Mouse (Mus musculus): ENCODE measurements around the gene Zcrb1.
A peak's percentile ranks its signal among the peaks of the same experiment; 100 is the strongest.
"Not testable (repeated sequence)": the region's sequence is repeated elsewhere in the genome, so short reads cannot be mapped to it uniquely, and the experiment has no call there.

Zcrb1 gene

GRCm38 (mm10) chr15:93397826-93398698 lies at the start of gene Zcrb1, which contains the start of gene Pphln1:
Gene Zcrb1 (minus strand): TSS chr15:93398334.
Gene Pphln1 (plus strand): TSS chr15:93398350.
- DNase-seq (ENCODE audit: low read depth, low spot score), result peak; percentile 93

GRCm38 (mm10) chr15:93443676-93444075 lies 45.5 kb upstream of the Zcrb1 start:
- peak; percentile 23 for DNase-seq (ENCODE audit: low read depth, low spot score)

DNA sequence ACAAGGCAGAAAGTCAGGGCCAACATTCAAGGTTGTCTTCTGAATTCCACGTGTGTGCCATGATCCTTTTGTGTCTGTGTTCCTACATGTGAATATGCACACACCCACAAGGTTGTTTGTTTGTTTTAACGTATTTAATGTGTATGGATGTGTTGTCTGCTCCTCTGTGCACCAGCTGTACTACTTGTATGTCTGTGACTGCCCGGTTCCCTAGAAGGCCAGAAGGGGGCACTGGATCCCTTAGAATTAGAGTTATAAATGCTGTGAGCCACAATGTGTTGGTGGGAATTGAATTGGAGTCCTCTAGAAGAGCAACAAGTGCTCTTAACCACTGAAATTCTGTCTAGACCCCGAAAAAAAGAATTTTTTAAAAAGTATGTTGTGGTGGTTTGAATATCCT lies 44.1 kb upstream of the Zcrb1 start:
- peak; percentile 50 for DNase-seq (ENCODE audit: low read depth, low spot score)

DNA sequence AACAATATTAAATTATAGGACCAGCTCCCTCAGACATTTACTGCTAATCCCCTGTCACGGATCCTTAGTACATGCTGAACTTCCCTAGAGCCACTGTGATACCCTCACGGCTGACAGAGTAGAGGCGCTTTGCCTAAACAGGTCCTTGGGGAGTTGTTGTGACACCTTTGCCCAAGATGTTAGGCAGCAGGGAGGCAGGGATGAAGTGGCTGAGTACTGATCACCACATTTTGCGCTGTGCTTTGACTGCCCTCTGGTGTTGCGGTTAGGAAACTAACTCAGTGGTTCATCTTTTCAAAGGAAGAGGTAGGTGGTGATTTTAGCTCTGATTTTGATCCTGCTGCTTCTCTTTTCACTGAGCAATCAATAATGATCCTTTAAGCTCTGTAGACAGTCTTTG lies 40.5 kb upstream of the Zcrb1 start:
- DNase-seq (ENCODE audit: low read depth, low spot score), result peak; percentile 64

GRCm38 (mm10) chr15:93435998-93436397 lies 37.9 kb upstream of the Zcrb1 start:
- no peak for DNase-seq (ENCODE audit: low read depth, low spot score)

DNA sequence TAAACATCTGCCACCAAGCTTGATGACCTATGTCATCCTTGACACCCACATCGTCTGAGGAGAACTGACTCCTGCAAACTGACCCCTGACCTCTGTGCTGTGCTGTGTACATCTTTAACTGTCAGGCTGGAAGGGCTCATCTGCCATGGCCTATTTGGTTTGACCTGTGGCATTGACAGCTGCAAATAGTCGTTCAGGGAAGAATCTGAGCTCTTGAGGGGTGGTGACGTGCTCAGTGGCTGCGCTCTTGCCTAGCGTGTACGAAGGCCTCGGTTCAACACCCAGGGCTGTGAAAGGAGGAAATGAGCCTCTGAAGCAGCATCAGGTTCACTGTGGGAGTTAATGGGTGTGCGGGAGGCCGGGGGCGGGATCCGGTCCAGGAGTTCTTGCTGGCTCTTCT lies 35.7 kb upstream of the Zcrb1 start:
- peak; percentile 87 for DNase-seq (ENCODE audit: low read depth, low spot score)

DNA sequence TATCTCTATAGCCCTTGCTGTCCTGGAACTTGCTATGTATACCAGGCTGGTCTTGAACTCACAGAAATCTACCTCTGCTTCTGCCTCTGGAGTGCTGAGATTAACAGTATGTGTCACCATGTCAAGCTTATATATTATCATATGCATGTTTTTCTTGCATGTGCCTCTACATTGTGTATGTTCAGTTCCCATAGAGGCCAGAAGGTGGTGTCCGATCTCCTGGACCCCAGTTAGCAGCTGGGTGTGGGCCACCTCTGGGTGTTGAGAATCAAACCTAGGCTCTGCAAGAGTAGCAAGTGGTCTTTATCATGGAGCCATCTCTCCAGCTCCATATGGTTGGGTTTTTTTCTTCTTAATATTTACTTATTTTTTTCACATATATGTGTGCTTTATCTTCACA lies 24.4 kb upstream of the Zcrb1 start:
- peak; percentile 36 for DNase-seq (ENCODE audit: low read depth, low spot score)

DNA sequence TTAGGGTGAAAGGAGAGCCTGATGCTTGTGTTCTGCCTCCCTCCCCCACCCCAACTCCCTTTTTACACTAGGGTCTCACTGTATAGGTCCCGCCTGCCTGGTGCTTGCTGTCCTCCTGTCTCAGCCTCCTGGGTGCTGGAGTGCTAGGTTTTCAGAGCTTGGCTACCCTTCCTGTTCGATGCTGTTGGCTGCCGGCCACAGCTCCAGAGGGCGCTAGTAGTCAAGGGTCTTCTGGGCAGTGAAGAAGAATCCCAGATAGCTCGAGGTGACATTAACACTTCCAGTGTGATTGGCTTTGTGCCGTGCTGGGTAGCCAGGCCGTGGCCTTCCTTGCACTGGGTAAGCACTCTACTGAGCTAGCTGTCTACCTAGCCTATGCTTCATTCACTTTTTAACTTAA lies 22.5 kb upstream of the Zcrb1 start:
- peak; percentile 24 for DNase-seq (ENCODE audit: low read depth, low spot score)

GRCm38 (mm10) chr15:93416300-93416699 lies 18.2 kb upstream of the Zcrb1 start:
- no peak for DNase-seq (ENCODE audit: low read depth, low spot score)

GRCm38 (mm10) chr15:93414456-93414855 lies 16.3 kb upstream of the Zcrb1 start:
- DNase-seq (ENCODE audit: low read depth, low spot score), result no peak

GRCm38 (mm10) chr15:93412445-93412844 lies 14.3 kb upstream of the Zcrb1 start:
- no peak for DNase-seq (ENCODE audit: low read depth, low spot score)

GRCm38 (mm10) chr15:93406492-93406891 lies 8.4 kb upstream of the Zcrb1 start:
- no peak for DNase-seq (ENCODE audit: low read depth, low spot score)

DNA sequence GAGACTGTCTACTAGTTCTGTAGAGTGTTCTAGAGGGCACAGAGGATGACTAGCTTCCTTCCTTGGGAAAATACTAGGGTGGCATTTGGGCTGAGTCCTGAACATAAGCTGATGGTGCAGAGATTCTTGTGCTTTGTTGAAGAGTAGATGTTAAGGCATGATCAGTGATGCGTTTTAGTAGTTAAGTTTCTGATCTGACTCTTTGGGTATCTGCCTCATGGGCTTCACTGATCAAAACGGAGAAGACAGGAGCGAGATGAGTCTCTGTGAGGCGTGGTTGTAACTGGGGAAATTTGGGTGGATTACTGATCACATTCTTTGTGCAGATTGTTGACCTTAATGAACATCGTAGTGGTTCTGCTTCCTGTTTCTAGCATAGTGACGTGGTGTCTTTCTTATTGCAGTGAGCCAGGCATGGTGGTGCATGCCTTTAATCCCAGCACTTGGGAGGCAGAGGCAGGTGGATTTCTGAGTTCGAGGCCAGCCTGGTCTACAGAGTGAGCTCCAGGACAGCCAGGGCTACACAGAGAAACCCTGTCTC lies 7.4 kb upstream of the Zcrb1 start:
- peak; percentile 69 for DNase-seq (ENCODE audit: low read depth, low spot score)

DNA sequence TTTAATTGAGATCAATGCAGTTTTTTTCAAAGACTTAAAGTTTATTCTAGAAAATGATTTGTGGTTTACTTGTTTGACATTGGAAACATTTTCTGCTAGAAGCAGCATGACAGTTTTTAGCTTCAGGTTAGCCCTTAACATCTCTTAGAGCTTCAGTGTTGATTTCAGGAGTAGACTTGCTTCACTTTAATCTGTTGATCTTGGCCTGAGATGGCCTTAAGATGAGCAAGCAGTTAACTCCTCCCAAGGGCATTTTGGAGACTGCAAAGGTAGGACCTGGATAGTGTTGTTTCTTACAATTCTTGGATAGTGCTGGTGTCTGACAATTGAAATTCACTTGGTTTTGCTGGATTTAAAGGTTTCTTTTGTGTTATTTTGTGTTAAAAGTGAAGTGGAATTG lies 6.7 kb upstream of the Zcrb1 start:
- peak; percentile 22 for DNase-seq (ENCODE audit: low read depth, low spot score)

GRCm38 (mm10) chr15:93402730-93403129 lies 4.6 kb upstream of the Zcrb1 start:
- no peak for DNase-seq (ENCODE audit: low read depth, low spot score)

DNA sequence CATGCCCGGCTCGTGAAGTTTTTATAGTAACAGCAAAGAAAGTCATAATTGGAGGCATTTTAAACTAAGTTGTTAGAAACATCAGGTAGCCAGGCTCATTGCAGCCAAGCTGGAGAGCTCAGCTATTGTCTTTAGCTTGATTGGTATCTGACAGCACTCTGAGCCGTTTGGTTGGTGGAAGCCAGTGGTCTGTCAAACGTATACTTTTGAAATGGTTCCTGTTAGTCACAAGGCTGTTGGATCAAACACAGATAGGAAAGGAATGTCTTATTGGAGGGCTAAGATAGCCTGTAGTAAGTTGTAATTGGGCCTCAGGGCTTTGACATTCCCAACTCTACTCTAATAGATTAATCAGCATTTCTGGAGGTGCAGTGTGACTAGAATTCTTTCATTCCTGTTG lies 3.3 kb upstream of the Zcrb1 start:
- no peak for DNase-seq (ENCODE audit: low read depth, low spot score)

- peak; percentile 49 for DNase-seq (ENCODE audit: low read depth, low spot score)
Measured at GRCm38 (mm10) chr15:93398699-93399540, 786 bp upstream of the Zcrb1 start.

GRCm38 (mm10) chr15:93397269-93397668 lies 865 bp downstream of the Zcrb1 start:
- DNase-seq (ENCODE audit: low read depth, low spot score), result peak; percentile 36

DNA sequence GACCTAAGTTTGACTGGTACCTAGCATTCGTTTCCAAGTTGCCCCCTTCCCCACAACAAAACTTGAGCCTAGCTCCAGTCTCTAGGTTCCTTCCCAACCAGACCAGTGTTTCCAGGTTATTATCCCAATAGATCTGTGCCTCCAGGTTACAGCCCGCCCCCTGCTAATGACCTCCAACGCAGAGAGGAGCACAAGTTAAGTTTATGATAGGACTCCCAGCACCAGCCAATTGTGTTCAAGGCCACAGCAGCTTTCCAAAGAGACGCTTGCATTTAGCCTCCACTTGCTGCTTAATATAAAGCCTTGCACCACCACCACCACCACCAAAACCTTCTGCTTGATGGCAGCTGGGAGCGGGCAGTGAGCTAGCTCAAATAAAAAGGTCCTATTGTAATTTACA lies 16.8 kb downstream of the Zcrb1 start:
- DNase-seq (ENCODE audit: low read depth, low spot score), result no peak

DNA sequence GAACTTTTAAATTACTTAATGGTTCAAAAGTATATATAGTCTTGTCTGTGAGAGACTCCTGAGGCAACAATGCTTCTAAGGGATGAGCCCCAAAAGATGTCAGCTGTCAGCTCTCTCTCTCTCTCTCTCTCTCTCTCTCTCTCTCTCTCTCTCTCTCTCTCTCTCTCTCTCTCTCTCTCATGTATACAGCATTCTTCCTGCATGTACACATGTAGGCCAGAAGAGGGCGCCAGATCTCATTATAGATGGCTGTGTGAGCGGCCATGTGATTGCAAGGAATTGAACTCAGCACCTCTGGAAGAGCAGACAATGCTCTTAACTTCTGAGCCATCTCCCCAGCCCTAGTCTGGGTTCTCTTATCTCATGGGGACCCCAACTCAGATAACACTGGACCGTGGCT lies 19.0 kb downstream of the Zcrb1 start:
- peak; percentile 75 for DNase-seq (ENCODE audit: low read depth, low spot score)

DNA sequence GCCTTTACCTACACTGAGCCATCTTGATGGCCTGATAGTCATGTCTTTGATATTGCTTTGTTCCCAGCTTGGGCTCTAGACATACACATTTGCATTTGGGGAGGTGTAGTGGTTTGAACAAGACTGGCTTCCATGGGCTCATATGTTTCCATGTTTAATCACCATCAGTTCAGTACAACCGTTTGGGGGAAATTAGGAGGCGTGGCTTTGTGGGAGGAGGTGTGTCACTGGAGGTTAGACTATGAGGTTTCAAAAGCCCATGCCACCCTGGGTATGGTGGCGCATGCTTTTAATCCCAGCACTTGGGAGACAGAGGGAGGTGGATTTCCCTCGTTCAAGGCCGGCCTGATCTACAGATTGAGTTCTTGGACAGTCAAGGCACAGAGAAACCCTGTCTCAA lies 22.4 kb downstream of the Zcrb1 start:
- DNase-seq (ENCODE audit: low read depth, low spot score), result no peak

GRCm38 (mm10) chr15:93372525-93373119 lies 25.5 kb downstream of the Zcrb1 start:
- DNase-seq (ENCODE audit: low read depth, low spot score), result not testable (repeated sequence)

Data from A20 (cell line).